ENCODE assay signal across 20 mouse cellular contexts in genomic region chr11:26585409-26586366, GRCm38 (mm10). TPM values are rescaled to one million over a fixed set of nuclear protein-coding genes. Genes with fewer than 3 reads are reported as not detected.
DNase-seq lines count a peak whose midpoint lies in the region; ATAC-seq lines count a peak whose summit lies in the region.
"Had no signal": no experiment of that assay in that cellular context is flagged by ENCODE, and none has a peak within 500 bp of the region (broad histone marks: within the 10 kb centered on the region; RNA-seq: fewer than 3 reads in every experiment).

No protein-coding gene starts in this region.

- no peaks in the 10 kb centered on the region for H3K27me3 ChIP-seq in intestine, embryonic 14.5 days (replicated peaks; ENCODE audit: control insufficient read depth, insufficient read depth, low read length)
- no peaks in the 10 kb centered on the region for H3K27me3 ChIP-seq in intestine, embryonic 16.5 days (replicated peaks; ENCODE audit: control insufficient read depth, insufficient read depth, low read length)
- H3K27me3 ChIP-seq: heart, embryonic 13.5 days; hindbrain, embryonic 13.5 days had no signal

- peaks cover 81% of the 10 kb centered on the region for H3K79me2 ChIP-seq in macrophage (ENCODE audit: inconsistent target)

- H3K27ac ChIP-seq in intestine, embryonic 14.5 days (ENCODE audit: low read depth) = no peak overlapping the region
- no peak overlapping the region for H3K27ac ChIP-seq in intestine, embryonic 16.5 days (ENCODE audit: low read length)
- peak overlapping the region; percentile 87 for H3K27ac ChIP-seq in macrophage
- H3K27ac ChIP-seq: heart, embryonic 13.5 days; hindbrain, embryonic 13.5 days; liver, embryonic 14.5 days had no signal

- H3K4me2 ChIP-seq in intestine, embryonic 14.5 days (ENCODE audit: low read length) = 0 out of 2 replicates have a peak overlapping the region, but pooled peaks have one; percentile 6
- H3K4me2 ChIP-seq in intestine, embryonic 16.5 days (ENCODE audit: low read depth, low read length) = no peak overlapping the region
- H3K4me2 ChIP-seq: heart, embryonic 13.5 days; hindbrain, embryonic 13.5 days had no signal

- no peak overlapping the region for H3K9ac ChIP-seq in intestine, embryonic 14.5 days (ENCODE audit: low read length)
- no peak overlapping the region for H3K9ac ChIP-seq in intestine, embryonic 16.5 days (ENCODE audit: low read depth, low read length)
- H3K9ac ChIP-seq: hindbrain, embryonic 13.5 days; liver, embryonic 14.5 days had no signal

- 67% methylated on average over 17 of the region's 17 CpGs for WGBS in intestine, embryonic 14.5 days
- 65% methylated on average over 17 of the region's 17 CpGs for WGBS in intestine, embryonic 16.5 days
- WGBS in macrophage (ENCODE audit: missing documents) = 64% methylated on average over 17 of the region's 17 CpGs

- H3K4me3 ChIP-seq in intestine, embryonic 14.5 days (ENCODE audit: low read depth, low read length) = no peak overlapping the region
- H3K4me3 ChIP-seq in intestine, embryonic 16.5 days (ENCODE audit: low read length) = no peak overlapping the region
- peak overlapping the region; percentile 21 for H3K4me3 ChIP-seq in macrophage (ENCODE audit: inconsistent target)
- H3K4me3 ChIP-seq: erythroblast, embryonic 14.5 days; heart, embryonic 13.5 days; hindbrain, embryonic 13.5 days had no signal

- peaks cover 8% of the 10 kb centered on the region; the same call in 1 of the 2 replicates for H3K4me1 ChIP-seq in intestine, embryonic 14.5 days (replicated peaks; ENCODE audit: control insufficient read depth, insufficient read depth, low read length)
- peaks cover 4% of the 10 kb centered on the region; the same call in 1 of the 2 replicates for H3K4me1 ChIP-seq in intestine, embryonic 16.5 days (ENCODE audit: control insufficient read depth, insufficient read depth, low read length)

- no peak for DNase-seq in intestine, embryonic 14.5 days (ENCODE audit: low spot score)
- peak; percentile 30 for DNase-seq in right cerebral cortex, postnatal 4 days
- no peak for DNase-seq in right cerebral cortex, postnatal 25 days
- no peak for DNase-seq in thymus, postnatal 4 days
- DNase-seq in kidney, postnatal 14 days = no peak
- DNase-seq: gastrocnemius, postnatal 10 days; kidney, adult 11 months; lung, postnatal 36 days; right cerebral cortex, postnatal 14 days; thymus, adult 2 months had no signal

- no peak for ATAC-seq in intestine, embryonic 14.5 days (replicated peaks; ENCODE audit: low FRiP score, low TSS enrichment, low read depth)
- ATAC-seq in intestine, embryonic 16.5 days = no peak

- H3K36me3 ChIP-seq in intestine, embryonic 14.5 days (ENCODE audit: control insufficient read depth, insufficient read depth, low read length) = no peaks in the 10 kb centered on the region
- no peaks in the 10 kb centered on the region for H3K36me3 ChIP-seq in intestine, embryonic 16.5 days (ENCODE audit: control insufficient read depth, insufficient read depth, low read length)
- peaks cover 26% of the 10 kb centered on the region for H3K36me3 ChIP-seq in macrophage (ENCODE audit: inconsistent target)
- H3K36me3 ChIP-seq: hindbrain, embryonic 13.5 days had no signal

- no peaks in the 10 kb centered on the region for H3K9me3 ChIP-seq in intestine, embryonic 14.5 days (ENCODE audit: control insufficient read depth, low read length)
- H3K9me3 ChIP-seq in intestine, embryonic 16.5 days (ENCODE audit: control insufficient read depth, low read length) = no peaks in the 10 kb centered on the region
- H3K9me3 ChIP-seq: heart, embryonic 13.5 days; hindbrain, embryonic 13.5 days had no signal

RNA-seq across cellular contexts. Expression of gene Gm6899, which starts 7.4 kb away (rescaled TPM):
- not detected in 2 replicates for polyA plus RNA-seq in intestine, embryonic 14.5 days (2014; fragmentation: Nextera tagmentation; extraction: Ambion mirVana)
- not detected in 2 replicates for polyA plus RNA-seq in intestine, embryonic 16.5 days (2015; fragmentation: Nextera tagmentation; extraction: Ambion mirVana)
- 1 to 10 TPM in 1 of 26 experiments, not detected in 25; 1.0 TPM for total RNA-seq in macrophage (2018; cell fraction: chromatin; rRNA removed)
- not detected for total RNA-seq in macrophage (2018; cell fraction: cytosol; rRNA removed)
- total RNA-seq in macrophage (2018; cell fraction: nucleus; rRNA removed) = 1 to 10 TPM in 3 of 26 experiments, under 1 TPM in 1, not detected in 22; 0.92 to 2.5 (median 1.3) TPM
- polyA plus RNA-seq in macrophage (2018) = not detected in 3 replicates
- total RNA-seq: adrenal gland, postnatal 4 days; gastrocnemius, postnatal 10 days; left cerebral cortex, postnatal 25 days had no signal
- polyA plus RNA-seq: cerebellum, adult 2 months; erythroblast, embryonic 14.5 days; hindbrain, embryonic 13.5 days; large intestine, adult 2 months; liver, embryonic 14.5 days; thymus, adult 2 months had no signal

RNA-seq across cellular contexts. Expression of gene Vrk2, which starts 8.1 kb away (rescaled TPM):
- polyA plus RNA-seq in intestine, embryonic 14.5 days (2014; fragmentation: Nextera tagmentation; extraction: Ambion mirVana) = 26.2 and 26.3 TPM in 2 replicates
- polyA plus RNA-seq in intestine, embryonic 16.5 days (2015; fragmentation: Nextera tagmentation; extraction: Ambion mirVana) = 18.9 and 22.1 TPM in 2 replicates
- 100 to 1,000 TPM in 17 of 26 experiments, 10 to 100 TPM in 9; 44.0 to 281 (median 129) TPM for total RNA-seq in macrophage (2018; cell fraction: chromatin; rRNA removed)
- 10 to 100 TPM; 18.3 to 75.9 (median 41.5) TPM for total RNA-seq in macrophage (2018; cell fraction: cytosol; rRNA removed)
- 100 to 1,000 TPM in 10 of 26 experiments, 10 to 100 TPM in 16; 26.2 to 133 (median 84.9) TPM for total RNA-seq in macrophage (2018; cell fraction: nucleus; rRNA removed)
- polyA plus RNA-seq in macrophage (2018) = 27.1 to 39.5 TPM (median 36.6 TPM) in 3 replicates
